Mouse (Mus musculus) liver, embryonic 13.5 days (tissue): Measurements from ENCODE around the gene Erbb2. TPM values are rescaled to one million over a fixed set of nuclear protein-coding genes. Genes with fewer than 3 reads are reported as not detected.

Source experiments
- ATAC-seq: fragments of 200-750 bp; cut with Nextera tagmentation; 2 replicates; pipeline ENCODE4 v1.8.0; 2017; ENCODE audit warnings: low read depth, mild to moderate bottlenecking, moderate number of reproducible peaks, moderate library complexity
- DNase-seq: peaks from one replicate; pipeline ENCODE4 v3.0.0; 2022
- H3K27ac ChIP-seq: fragments of 300-500 bp; sonication (generic); 2 replicates; pipeline ENCODE4 v1.5.1; 2015; ENCODE audit warnings: moderate library complexity, mild to moderate bottlenecking, inconsistent platforms
- H3K27me3 ChIP-seq: fragments of 300-500 bp; sonication (generic); 2 replicates; pipeline ENCODE4 v1.6.1; 2015; ENCODE audit warnings: mild to moderate bottlenecking, inconsistent platforms
- H3K36me3 ChIP-seq: fragments of 300-500 bp; sonication (generic); 2 replicates; pipeline ENCODE4 v1.6.1; 2015; ENCODE audit warnings: mild to moderate bottlenecking, inconsistent platforms
- H3K4me1 ChIP-seq: fragments of 300-500 bp; sonication (generic); replicated peaks from 2 replicates; pipeline ENCODE4 v1.6.1; 2015; ENCODE audit warnings: inconsistent platforms
- H3K4me2 ChIP-seq: fragments of 300-500 bp; sonication (generic); 2 replicates; pipeline ENCODE4 v1.6.1; 2015; ENCODE audit warnings: inconsistent platforms, mild to moderate bottlenecking, moderate library complexity
- H3K4me3 ChIP-seq: fragments of 300-500 bp; sonication (generic); replicated peaks from 2 replicates; pipeline ENCODE4 v1.5.1; 2015; ENCODE audit warnings: mild to moderate bottlenecking, inconsistent platforms
- H3K9ac ChIP-seq: fragments of 300-500 bp; sonication (generic); 2 replicates; pipeline ENCODE4 v1.6.1; 2015; ENCODE audit warnings: mild to moderate bottlenecking, inconsistent platforms
- H3K9me3 ChIP-seq: fragments of 300-500 bp; sonication (generic); replicated peaks from 2 replicates; pipeline ENCODE4 v1.6.1; 2016; ENCODE audit warnings: inconsistent platforms
- WGBS: fragments of 180-500 bp; shearing (Covaris S2); methylation state at CpG from one replicate; pipeline ENCODE4 v1.1.7; 2015; ENCODE audit not compliant: insufficient replicate concordance; 5-methylcytosine and 5-hydroxymethylcytosine counted together
- polyA plus RNA-seq: library from polyadenylated mRNA; unstranded; fragments of >200 nt; fragmentation: Nextera tagmentation; extraction: Ambion mirVana; gene quantifications from 2 replicates; pipeline ENCODE4 v1.2.1, GENCODE M21; 2015

The Erbb2 gene
- polyA plus RNA-seq, 1 experiment from 2014 or later = 2.2 TPM

DNA sequence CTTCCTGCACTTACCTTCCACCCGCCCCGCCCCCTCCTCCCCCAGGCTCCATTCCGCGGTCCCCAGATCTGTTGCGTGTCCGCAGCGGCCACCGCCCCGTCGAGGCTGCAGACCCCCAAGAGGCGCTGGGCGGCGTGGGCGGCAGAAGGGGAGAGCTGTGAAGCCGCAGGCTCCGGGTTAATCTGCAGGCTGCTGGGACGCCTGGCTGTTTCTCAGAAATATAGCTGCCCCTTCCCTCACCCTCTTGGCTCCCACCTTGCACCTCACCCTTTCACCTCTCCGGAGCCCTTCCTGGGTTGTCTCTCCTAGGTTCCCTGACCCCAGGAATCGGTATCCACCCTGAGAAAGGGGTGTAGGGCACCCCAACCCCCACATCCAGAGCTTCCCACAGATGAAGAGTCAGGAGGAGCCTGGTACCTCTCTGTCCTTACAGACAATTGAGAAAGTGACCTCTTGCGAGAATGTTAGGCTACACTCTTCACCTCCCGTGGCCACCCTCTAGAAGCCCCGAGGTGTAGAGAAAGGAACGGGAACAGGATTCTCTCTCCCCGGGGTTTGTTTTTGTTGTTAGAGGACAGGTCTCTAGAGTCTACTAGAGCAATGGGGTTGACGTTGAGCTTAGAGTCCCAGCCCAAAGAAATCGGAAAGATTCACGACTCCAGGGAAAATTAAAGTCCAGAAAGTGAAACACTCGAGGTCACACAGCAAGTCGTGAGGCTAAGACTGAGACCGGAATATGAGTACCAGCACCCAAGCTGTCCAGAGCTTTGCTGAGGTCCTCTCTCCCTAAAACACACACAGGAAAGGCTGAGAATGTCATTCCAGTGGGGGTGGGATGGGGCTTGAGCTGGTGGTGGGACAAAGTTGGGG, 46.1 kb downstream of the Erbb2 start:
- WGBS = 3% methylated on average over 30 of the region's 30 CpGs
- no peak overlapping the region for H3K27ac ChIP-seq
- H3K36me3 ChIP-seq = peaks cover 21% of the 10 kb centered on the region
- peak overlapping the region; percentile 65 for H3K9ac ChIP-seq
- ATAC-seq = peak; percentile 3; the same call in 1 of the 2 replicates
- H3K9me3 ChIP-seq = no peaks in the 10 kb centered on the region
- H3K4me1 ChIP-seq = peaks cover 11% of the 10 kb centered on the region
- peaks cover 67% of the 10 kb centered on the region for H3K27me3 ChIP-seq
- DNase-seq = no peak
- peak overlapping the region; percentile 66 for H3K4me3 ChIP-seq
- peak overlapping the region; percentile 83 for H3K4me2 ChIP-seq

GRCm38 (mm10) chr11:98459071-98459741, 46.9 kb downstream of the Erbb2 start:
- ATAC-seq (no peak), DNase-seq (no peak)
- H3K9me3 ChIP-seq = no peaks in the 10 kb centered on the region
- no peak overlapping the region for H3K27ac ChIP-seq
- H3K27me3 ChIP-seq = peaks cover 66% of the 10 kb centered on the region
- 15% methylated on average over 11 of the region's 11 CpGs for WGBS
- peaks cover 17% of the 10 kb centered on the region for H3K36me3 ChIP-seq
- no peak overlapping the region for H3K4me2 ChIP-seq
- peaks cover 11% of the 10 kb centered on the region for H3K4me1 ChIP-seq
- no peak overlapping the region for H3K9ac ChIP-seq
- H3K4me3 ChIP-seq = no peak overlapping the region

GRCm38 (mm10) chr11:98459860-98460259, 47.6 kb downstream of the Erbb2 start:
- DNase-seq = no peak
- H3K36me3 ChIP-seq = peaks cover 10% of the 10 kb centered on the region
- no peak overlapping the region for H3K4me3 ChIP-seq
- H3K9me3 ChIP-seq = no peaks in the 10 kb centered on the region
- H3K9ac ChIP-seq = no peak overlapping the region
- H3K27me3 ChIP-seq = peaks cover 66% of the 10 kb centered on the region
- H3K4me1 ChIP-seq = peaks cover 11% of the 10 kb centered on the region
- H3K4me2 ChIP-seq = no peak overlapping the region
- ATAC-seq = no peak
- 69% methylated on average over 9 of the region's 9 CpGs for WGBS
- no peak overlapping the region for H3K27ac ChIP-seq

GRCm38 (mm10) chr11:98461109-98461720, 48.9 kb downstream of the Erbb2 start:
- DNase-seq = no peak
- H3K4me1 ChIP-seq = peaks cover 11% of the 10 kb centered on the region
- no peak overlapping the region for H3K4me2 ChIP-seq
- H3K4me3 ChIP-seq = no peak overlapping the region
- no peaks in the 10 kb centered on the region for H3K9me3 ChIP-seq
- WGBS = 45% methylated on average over 6 of the region's 6 CpGs
- no peak for ATAC-seq
- no peaks in the 10 kb centered on the region for H3K36me3 ChIP-seq
- H3K27me3 ChIP-seq = peaks cover 58% of the 10 kb centered on the region
- no peak overlapping the region for H3K27ac ChIP-seq
- no peak overlapping the region for H3K9ac ChIP-seq

DNA sequence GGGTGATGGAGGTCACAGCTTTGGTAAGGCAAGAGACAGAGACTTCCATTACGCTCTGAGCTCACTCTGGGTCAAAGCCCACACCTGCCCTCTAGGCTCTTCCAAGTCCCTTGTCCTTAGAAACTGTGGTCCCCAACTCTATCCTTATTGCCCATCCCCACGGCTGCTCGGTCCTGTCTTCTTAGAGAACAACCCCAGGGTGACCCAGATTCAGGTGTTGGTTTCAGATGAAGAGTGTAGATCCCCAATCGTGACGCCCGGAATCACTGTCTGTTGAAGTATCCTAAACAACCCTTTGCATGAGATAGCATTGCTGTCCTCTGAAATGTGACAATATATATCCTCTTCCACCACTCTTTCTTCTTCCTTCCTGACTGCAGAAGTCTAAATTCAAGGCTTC, 50.0 kb downstream of the Erbb2 start:
- ATAC-seq = no peak
- Histone ChIP-seq H3K9ac (no peak overlapping the region), H3K27ac (no peak overlapping the region), H3K4me3 (no peak overlapping the region), H3K4me1 (peaks cover 7% of the 10 kb centered on the region), H3K36me3 (no peaks in the 10 kb centered on the region), H3K4me2 (no peak overlapping the region), H3K9me3 (no peaks in the 10 kb centered on the region), H3K27me3 (peaks cover 50% of the 10 kb centered on the region)
- WGBS = 74% methylated on average over 6 of the region's 6 CpGs
- no peak for DNase-seq

- no peak overlapping the region for H3K9ac ChIP-seq
Observed at GRCm38 (mm10) chr11:98463911-98464310, 51.6 kb downstream of the Erbb2 start.

GRCm38 (mm10) chr11:98464516-98464915, 52.2 kb downstream of the Erbb2 start:
- H3K9me3 ChIP-seq = no peaks in the 10 kb centered on the region
- no peak overlapping the region for H3K4me3 ChIP-seq
- no peak overlapping the region for H3K9ac ChIP-seq
- H3K4me1 ChIP-seq = no peaks in the 10 kb centered on the region
- DNase-seq (no peak), ATAC-seq (no peak)
- 46% methylated on average over 6 of the region's 6 CpGs for WGBS
- H3K27ac ChIP-seq = no peak overlapping the region
- H3K27me3 ChIP-seq = peaks cover 33% of the 10 kb centered on the region
- no peaks in the 10 kb centered on the region for H3K36me3 ChIP-seq
- no peak overlapping the region for H3K4me2 ChIP-seq

More at GRCm38 (mm10) chr11:98463911-98464310, 51.6 kb downstream of the Erbb2 start:
- WGBS = 50% methylated on average over 9 of the region's 9 CpGs
- Histone ChIP-seq H3K4me1 (no peaks in the 10 kb centered on the region), H3K9me3 (no peaks in the 10 kb centered on the region), H3K27me3 (peaks cover 39% of the 10 kb centered on the region), H3K4me3 (no peak overlapping the region), H3K27ac (no peak overlapping the region), H3K36me3 (no peaks in the 10 kb centered on the region), H3K4me2 (no peak overlapping the region)
- ATAC-seq (no peak), DNase-seq (no peak)

GRCm38 (mm10) chr11:98469761-98470714, 57.8 kb downstream of the Erbb2 start:
- Histone ChIP-seq H3K36me3 (no peaks in the 10 kb centered on the region), H3K4me3 (no peak overlapping the region), H3K9me3 (no peaks in the 10 kb centered on the region), H3K9ac (no peak overlapping the region), H3K4me2 (no peak overlapping the region), H3K27me3 (peaks cover 14% of the 10 kb centered on the region; the same call in 1 of the 2 replicates), H3K27ac (no peak overlapping the region), H3K4me1 (no peaks in the 10 kb centered on the region)
- DNase-seq (no peak), ATAC-seq (no peak)
- WGBS = 52% methylated on average over 22 of the region's 22 CpGs

DNA sequence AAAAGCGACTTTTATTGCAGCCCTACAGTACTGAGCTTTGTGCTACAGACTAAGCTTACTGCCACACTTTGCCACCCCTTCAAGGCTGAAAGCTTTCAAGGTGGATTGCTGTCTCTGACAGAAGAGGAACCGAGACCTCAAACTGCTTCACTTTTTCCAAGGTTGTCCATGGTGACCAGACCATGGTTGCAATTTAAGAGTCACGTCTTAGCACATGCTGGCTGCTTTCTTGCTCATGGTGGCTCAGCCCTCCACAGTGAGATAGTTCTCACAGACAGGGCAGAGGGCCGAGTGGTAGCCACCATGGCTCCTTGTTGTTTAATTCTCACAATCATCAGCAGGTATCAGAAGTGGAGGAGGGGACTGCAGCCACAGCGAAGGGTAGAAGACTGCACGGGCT, 58.5 kb downstream of the Erbb2 start:
- Histone ChIP-seq H3K27ac (no peak overlapping the region), H3K9ac (no peak overlapping the region), H3K27me3 (peaks cover 14% of the 10 kb centered on the region; the same call in 1 of the 2 replicates), H3K4me3 (no peak overlapping the region), H3K9me3 (no peaks in the 10 kb centered on the region), H3K4me1 (no peaks in the 10 kb centered on the region), H3K4me2 (no peak overlapping the region), H3K36me3 (no peaks in the 10 kb centered on the region)
- DNase-seq = no peak
- ATAC-seq = no peak
- 51% methylated on average over 6 of the region's 6 CpGs for WGBS

DNA sequence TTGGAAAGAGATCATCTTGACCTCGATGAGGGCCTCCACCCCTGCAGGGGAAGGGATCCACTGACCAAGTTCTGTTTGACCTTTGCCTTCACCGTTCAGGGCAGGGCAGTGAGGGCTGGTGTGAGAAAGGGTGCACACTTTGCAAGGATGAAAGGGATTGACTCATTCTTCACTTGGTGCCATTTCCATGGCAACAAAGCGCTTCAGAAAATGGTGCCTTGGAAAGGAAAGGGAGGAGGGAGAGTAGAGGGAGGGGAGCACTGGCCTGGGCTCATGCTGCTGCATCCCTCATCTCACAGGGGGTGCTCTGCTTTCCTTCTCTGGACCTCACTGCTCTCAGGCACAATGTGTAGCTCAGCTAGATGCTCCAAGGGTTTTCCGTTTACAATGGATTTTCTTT, 60.4 kb downstream of the Erbb2 start:
- H3K4me3 ChIP-seq = no peak overlapping the region
- WGBS = 50% methylated on average over 4 of the region's 4 CpGs
- ATAC-seq = no peak

More for the DNA sequence above, 60.4 kb downstream of the Erbb2 start:
- Histone ChIP-seq H3K9ac (no peak overlapping the region; the same call in 1 of the 2 replicates), H3K27me3 (peaks cover 14% of the 10 kb centered on the region; the same call in 1 of the 2 replicates), H3K36me3 (no peaks in the 10 kb centered on the region), H3K27ac (no peak overlapping the region), H3K9me3 (no peaks in the 10 kb centered on the region), H3K4me1 (no peaks in the 10 kb centered on the region), H3K4me2 (no peak overlapping the region)
- DNase-seq = no peak
